Mouse (Mus musculus) retina, adult 2 months (tissue): Measurements from ENCODE around the gene Osbp2.
A peak's percentile ranks its signal among the peaks of the same experiment; 100 is the strongest.

Experiments
- DNase-seq: peaks from one replicate; pipeline ENCODE4 v3.0.0-alpha.2; 2012; ENCODE audit warnings: low read depth, low spot score

The Osbp2 gene

GRCm38 (mm10) chr11:3862661-3863453 is 846 bp downstream of the Osbp2 start:
- DNase-seq, result no peak

- DNase-seq, result no peak
These were observed 3.3 kb downstream of the Osbp2 start for GRCm38 (mm10) chr11:3860361-3860760.

- DNase-seq, result no peak
These were observed 3.9 kb downstream of the Osbp2 start for GRCm38 (mm10) chr11:3859778-3860177.

- DNase-seq, result no peak
These were observed 5.8 kb downstream of the Osbp2 start for GRCm38 (mm10) chr11:3857902-3858301.

GRCm38 (mm10) chr11:3855846-3856245 is 7.9 kb downstream of the Osbp2 start:
- DNase-seq, result no peak

GRCm38 (mm10) chr11:3854156-3854555 is 9.5 kb downstream of the Osbp2 start:
- DNase-seq, result no peak

- DNase-seq, result peak; percentile 29
These were observed 10.1 kb downstream of the Osbp2 start for GRCm38 (mm10) chr11:3853481-3854034.

GRCm38 (mm10) chr11:3853031-3853430 is 10.7 kb downstream of the Osbp2 start:
- DNase-seq, result no peak

GRCm38 (mm10) chr11:3851872-3852271 is 11.8 kb downstream of the Osbp2 start:
- no peak for DNase-seq

GRCm38 (mm10) chr11:3850746-3851277 is 12.9 kb downstream of the Osbp2 start:
- no peak for DNase-seq

GRCm38 (mm10) chr11:3850315-3850614 is 13.4 kb downstream of the Osbp2 start:
- DNase-seq, result no peak

GRCm38 (mm10) chr11:3849469-3850314 is 14.0 kb downstream of the Osbp2 start:
- no peak for DNase-seq

GRCm38 (mm10) chr11:3846351-3846750 is 17.4 kb downstream of the Osbp2 start:
- no peak for DNase-seq

GRCm38 (mm10) chr11:3843943-3844734 is 19.6 kb downstream of the Osbp2 start:
- DNase-seq, result no peak

- no peak for DNase-seq
These were observed 28.4 kb downstream of the Osbp2 start for GRCm38 (mm10) chr11:3835271-3835670.

GRCm38 (mm10) chr11:3834421-3835098 is 29.1 kb downstream of the Osbp2 start:
- no peak for DNase-seq

- DNase-seq, result no peak
These were observed 29.9 kb downstream of the Osbp2 start for GRCm38 (mm10) chr11:3833544-3834420.

- no peak for DNase-seq
These were observed 31.4 kb downstream of the Osbp2 start for GRCm38 (mm10) chr11:3832193-3832901.

GRCm38 (mm10) chr11:3829736-3830135 is 34.0 kb downstream of the Osbp2 start:
- no peak for DNase-seq
